Mouse (Mus musculus) lung, postnatal 0 days (tissue): ENCODE measurements around the gene Card11. TPM values are rescaled to one million over a fixed set of nuclear protein-coding genes. Genes with fewer than 3 reads are reported as not detected.

Experiments
- ATAC-seq: fragments of 200-750 bp; cut with Nextera tagmentation; 2 replicates; pipeline ENCODE4 v1.8.0; 2017; ENCODE audit warnings: moderate library complexity
- DNase-seq: peaks from one replicate; pipeline ENCODE4 v3.0.0-alpha.2; 2016; ENCODE audit warnings: low spot score
- H3K27ac ChIP-seq: fragments of 300-500 bp; sonication (generic); 2 replicates; pipeline ENCODE4 v1.5.1; 2014; ENCODE audit warnings: antibody characterized with exemption, mild to moderate bottlenecking, low read length, mixed read lengths
- H3K27me3 ChIP-seq: fragments of 300-500 bp; sonication (generic); replicated peaks from 2 replicates; pipeline ENCODE4 v1.6.1; 2014; ENCODE audit warnings: low read length, mixed read lengths; ENCODE audit not compliant: insufficient read depth
- H3K36me3 ChIP-seq: fragments of 300-500 bp; sonication (generic); 2 replicates; pipeline ENCODE4 v1.6.1; 2014; ENCODE audit warnings: low read length, mixed read lengths; ENCODE audit not compliant: insufficient read depth
- H3K4me1 ChIP-seq: fragments of 300-500 bp; sonication (generic); 2 replicates; pipeline ENCODE4 v1.6.1; 2014; ENCODE audit warnings: antibody characterized with exemption, low read depth, low read length, mixed read lengths; ENCODE audit not compliant: insufficient read depth
- H3K4me2 ChIP-seq: fragments of 300-500 bp; sonication (generic); replicated peaks from 2 replicates; pipeline ENCODE4 v1.6.1; 2014; ENCODE audit warnings: low read depth, mild to moderate bottlenecking, low read length, moderate library complexity, mixed read lengths
- H3K4me3 ChIP-seq: fragments of 300-500 bp; sonication (generic); 2 replicates; pipeline ENCODE4 v1.5.1; 2014; ENCODE audit warnings: low read depth, low read length
- H3K9ac ChIP-seq: fragments of 300-500 bp; sonication (generic); replicated peaks from 2 replicates; pipeline ENCODE4 v1.6.1; 2014; ENCODE audit warnings: low read depth, mild to moderate bottlenecking
- H3K9me3 ChIP-seq: fragments of 300-500 bp; sonication (generic); 2 replicates; pipeline ENCODE4 v1.6.1; 2016; ENCODE audit warnings: low read length, mixed read lengths
- CTCF ChIP-seq: IDR thresholded peaks from 2 replicates; pipeline ENCODE4 v1.5.1; 2016; ENCODE audit warnings: antibody characterized with exemption, mild to moderate bottlenecking
- EP300 ChIP-seq: IDR thresholded peaks from 2 replicates; pipeline ENCODE4 v1.6.1; 2016; ENCODE audit warnings: antibody characterized with exemption, mild to moderate bottlenecking, control low read depth
- WGBS: fragments of 180-500 bp; shearing (Covaris S2); extraction: QIAGEN DNeasy Blood & Tissue Kit; methylation state at CpG from one replicate; pipeline ENCODE4 v1.1.7; 2014; 5-methylcytosine and 5-hydroxymethylcytosine counted together
- polyA plus RNA-seq: library from polyadenylated mRNA; unstranded; fragments of >200 nt; fragmentation: Nextera tagmentation; extraction: Ambion mirVana; gene quantifications from 2 replicates; pipeline ENCODE4 v1.2.1, GENCODE M21; 2015

Gene Card11
- polyA plus RNA-seq, 1 experiment from 2014 or later = 2.1 TPM

DNA sequence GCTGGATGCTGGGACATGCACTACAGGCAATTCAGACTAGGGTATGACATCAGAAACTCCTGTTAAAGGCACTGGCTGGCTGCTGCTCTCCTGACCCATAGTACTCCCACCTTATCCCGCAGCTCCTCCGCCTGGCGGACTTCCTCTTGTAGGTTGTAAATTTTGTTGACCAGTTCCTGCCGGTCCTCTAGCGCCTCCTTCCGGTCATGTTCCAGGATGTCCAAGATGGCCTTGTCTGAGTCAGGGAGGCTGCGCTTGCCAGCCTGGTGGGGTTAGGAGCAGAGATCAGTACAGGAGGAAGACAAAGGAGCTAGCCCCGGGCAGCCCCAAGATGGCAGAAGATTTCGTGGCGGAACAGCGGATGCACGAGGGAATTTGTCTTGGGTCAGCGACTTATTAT, 99.5 kb downstream of the Card11 start:
- H3K4me2 ChIP-seq = no peak overlapping the region
- WGBS = 82% methylated on average over 13 of the region's 13 CpGs
- no peaks in the 10 kb centered on the region for H3K27me3 ChIP-seq
- H3K9ac ChIP-seq = no peak overlapping the region
- no peaks in the 10 kb centered on the region for H3K36me3 ChIP-seq
- DNase-seq (no peak), ATAC-seq (no peak)
- H3K4me3 ChIP-seq = no peak overlapping the region
- TF ChIP-seq EP300 = no peak
- TF ChIP-seq CTCF = peak; percentile 55
- H3K4me1 ChIP-seq = no peaks in the 10 kb centered on the region
- H3K9me3 ChIP-seq = no peaks in the 10 kb centered on the region
- H3K27ac ChIP-seq = no peak overlapping the region

DNA sequence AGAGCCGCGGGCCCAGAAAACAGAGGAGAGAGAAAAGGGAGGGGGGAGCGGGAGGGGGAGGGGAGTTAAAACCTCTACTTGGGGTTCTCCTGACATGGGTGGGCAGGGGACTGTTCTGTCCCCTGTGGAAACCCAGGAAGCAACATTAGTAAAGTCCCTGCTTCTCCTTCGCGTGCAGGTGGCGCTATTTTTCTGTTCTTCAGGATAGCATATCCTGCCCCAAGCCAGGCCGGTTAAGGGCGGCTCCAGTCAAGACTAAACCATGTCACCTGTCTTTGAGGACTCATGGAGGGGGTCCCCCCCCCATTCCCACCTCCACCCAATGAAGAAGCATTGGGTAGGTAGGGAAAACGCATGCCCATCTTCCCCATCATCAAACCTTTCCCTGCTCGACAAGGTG, 109.3 kb downstream of the Card11 start:
- Histone ChIP-seq H3K27ac (no peak overlapping the region), H3K4me3 (no peak overlapping the region), H3K36me3 (no peaks in the 10 kb centered on the region), H3K4me1 (no peaks in the 10 kb centered on the region), H3K27me3 (no peaks in the 10 kb centered on the region), H3K9ac (no peak overlapping the region), H3K4me2 (no peak overlapping the region), H3K9me3 (no peaks in the 10 kb centered on the region)
- no peak for ATAC-seq
- TF ChIP-seq EP300 = no peak
- peak; percentile 57 for TF ChIP-seq CTCF
- DNase-seq = no peak
- WGBS = 39% methylated on average over 10 of the region's 10 CpGs

DNA sequence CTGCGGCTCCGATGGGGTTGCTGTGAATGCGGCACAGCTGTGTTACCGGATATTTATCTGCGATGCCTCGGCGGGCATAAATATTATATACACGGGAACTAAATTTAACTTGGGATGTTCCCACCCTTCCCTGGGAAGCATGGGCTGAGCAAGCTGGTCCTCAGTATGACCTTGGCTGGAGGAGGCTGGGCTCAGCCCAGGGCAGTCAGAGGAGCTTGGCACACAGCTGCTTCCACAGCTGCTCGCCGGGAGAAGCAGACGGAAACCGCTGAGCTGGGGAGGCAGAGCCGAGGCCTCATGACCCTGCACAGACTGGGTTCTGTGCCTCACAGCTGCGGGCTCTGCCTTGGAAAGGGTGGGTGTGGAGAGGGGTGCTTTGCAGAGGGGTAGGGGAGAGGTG, 110.3 kb downstream of the Card11 start:
- 35% methylated on average over 14 of the region's 14 CpGs for WGBS
- ATAC-seq = peak; percentile 95
- peak; percentile 78 for DNase-seq

DNA sequence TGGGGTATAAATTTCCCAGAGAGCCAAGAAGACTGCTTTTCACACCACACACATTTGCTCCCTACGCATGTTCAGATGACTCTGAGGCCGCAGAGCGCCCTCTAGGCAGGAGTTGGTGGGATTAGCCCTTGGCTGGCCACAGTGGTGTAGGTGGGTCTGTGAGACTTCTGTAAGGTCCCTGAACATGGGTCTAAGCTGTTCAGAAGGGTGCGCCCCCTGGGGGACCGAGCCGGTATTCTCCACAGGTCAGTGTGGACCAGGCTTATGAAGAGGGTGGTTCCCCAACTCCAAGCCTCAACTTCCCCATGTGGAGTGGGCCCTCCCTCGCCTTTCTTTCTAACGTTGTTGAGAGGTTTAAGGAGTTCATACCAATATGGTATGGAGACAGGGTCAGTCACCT, 110.8 kb downstream of the Card11 start:
- Histone ChIP-seq H3K27ac (no peak overlapping the region), H3K4me1 (no peaks in the 10 kb centered on the region), H3K4me2 (no peak overlapping the region), H3K27me3 (no peaks in the 10 kb centered on the region), H3K9me3 (no peaks in the 10 kb centered on the region), H3K4me3 (no peak overlapping the region), H3K9ac (no peak overlapping the region), H3K36me3 (no peaks in the 10 kb centered on the region)
- ATAC-seq (peak; percentile 63), DNase-seq (peak; percentile 25)
- WGBS = 40% methylated on average over 8 of the region's 8 CpGs
- TF ChIP-seq EP300 = no peak
- peak; percentile 71 for TF ChIP-seq CTCF

More for the DNA sequence above, 110.3 kb downstream of the Card11 start:
- Histone ChIP-seq H3K4me1 (no peaks in the 10 kb centered on the region), H3K27me3 (no peaks in the 10 kb centered on the region), H3K36me3 (no peaks in the 10 kb centered on the region), H3K4me2 (no peak overlapping the region), H3K4me3 (no peak overlapping the region), H3K27ac (no peak overlapping the region), H3K9ac (no peak overlapping the region), H3K9me3 (no peaks in the 10 kb centered on the region)
- TF ChIP-seq EP300 = peak; percentile 76
- no peak for TF ChIP-seq CTCF

DNA sequence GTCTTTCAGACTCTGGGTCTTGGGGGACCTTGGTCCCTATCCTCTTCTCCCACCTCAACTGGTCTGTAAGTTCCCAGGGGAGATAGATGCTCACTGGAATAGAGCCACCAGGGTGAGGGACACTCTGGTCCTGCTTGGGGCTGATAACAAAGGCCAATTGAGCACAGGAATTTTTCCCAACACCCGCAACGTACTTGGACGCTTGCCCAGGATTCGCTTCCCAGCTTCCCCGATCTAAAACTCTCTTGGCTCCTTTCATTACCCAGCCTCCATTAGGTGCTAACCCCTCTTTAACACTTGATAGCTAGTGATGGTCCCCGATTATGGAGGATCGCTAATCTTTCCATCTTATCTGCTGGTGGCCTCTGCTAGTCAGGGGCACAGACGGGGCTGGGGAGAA, 112.5 kb downstream of the Card11 start:
- no peak overlapping the region for H3K27ac ChIP-seq
- 25% methylated on average over 8 of the region's 8 CpGs for WGBS
- DNase-seq = no peak

DNA sequence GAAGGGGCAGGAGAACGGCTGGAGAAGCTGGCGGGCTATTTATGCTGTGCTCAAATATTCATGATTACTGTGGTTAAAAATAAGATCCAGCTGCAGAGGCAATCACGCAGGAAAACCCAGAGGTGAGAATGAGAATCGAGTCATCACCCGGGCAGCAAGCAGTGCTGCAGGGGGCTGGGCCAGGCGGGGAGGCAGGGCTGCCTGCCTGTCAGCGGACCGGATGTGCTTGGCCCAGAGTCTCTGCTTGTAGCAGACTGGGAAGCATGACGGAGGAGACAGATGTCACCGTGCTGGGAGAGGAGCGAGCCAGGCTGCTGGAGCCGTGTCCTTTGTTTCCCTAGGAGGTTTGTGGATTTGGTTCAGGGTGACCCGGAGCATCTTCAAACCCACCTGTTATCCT, 115.4 kb downstream of the Card11 start:
- no peak for TF ChIP-seq CTCF
- DNase-seq = peak; percentile 60
- Histone ChIP-seq H3K36me3 (no peaks in the 10 kb centered on the region), H3K9me3 (no peaks in the 10 kb centered on the region), H3K27me3 (no peaks in the 10 kb centered on the region), H3K27ac (no peak overlapping the region), H3K9ac (no peak overlapping the region), H3K4me1 (no peaks in the 10 kb centered on the region), H3K4me3 (no peak overlapping the region), H3K4me2 (no peak overlapping the region)
- WGBS = 26% methylated on average over 13 of the region's 13 CpGs
- peak; percentile 60 for ATAC-seq

More for the DNA sequence above, 112.5 kb downstream of the Card11 start:
- no peaks in the 10 kb centered on the region for H3K9me3 ChIP-seq
- TF ChIP-seq CTCF (no peak), EP300 (no peak)
- no peak overlapping the region for H3K9ac ChIP-seq
- no peaks in the 10 kb centered on the region for H3K27me3 ChIP-seq
- no peaks in the 10 kb centered on the region for H3K4me1 ChIP-seq
- no peak overlapping the region for H3K4me3 ChIP-seq
- H3K36me3 ChIP-seq = no peaks in the 10 kb centered on the region
- H3K4me2 ChIP-seq = no peak overlapping the region
- no peak for ATAC-seq

DNA sequence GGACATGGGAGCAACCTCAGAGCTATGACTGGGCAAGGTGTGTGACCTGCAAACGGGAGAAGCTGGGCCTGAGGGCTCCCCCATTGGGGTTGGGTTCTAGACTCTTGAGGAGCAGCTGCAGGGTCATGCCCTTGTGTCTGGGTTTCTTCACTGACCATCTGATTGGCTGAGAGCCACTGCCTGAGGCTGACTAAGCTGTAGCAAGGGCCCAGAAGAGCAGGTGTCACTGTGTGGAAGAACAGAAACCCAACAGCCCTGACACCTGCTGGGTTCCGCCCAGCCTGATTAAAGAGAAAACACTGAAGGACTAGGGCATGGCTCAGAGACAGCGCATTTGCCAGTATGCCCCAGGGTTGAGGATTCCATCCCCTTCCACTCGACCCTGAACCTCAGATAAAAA, 118.0 kb downstream of the Card11 start:
- Histone ChIP-seq H3K27ac (no peak overlapping the region), H3K9me3 (no peaks in the 10 kb centered on the region), H3K27me3 (no peaks in the 10 kb centered on the region), H3K36me3 (no peaks in the 10 kb centered on the region), H3K4me2 (no peak overlapping the region), H3K9ac (no peak overlapping the region), H3K4me3 (no peak overlapping the region), H3K4me1 (no peaks in the 10 kb centered on the region)
- DNase-seq = no peak
- ATAC-seq = no peak
- WGBS = 70% methylated on average over 4 of the region's 4 CpGs
- TF ChIP-seq CTCF = no peak
- TF ChIP-seq EP300 = no peak
